Mouse (Mus musculus) intestine, postnatal 0 days (tissue): ENCODE data around the gene Yod1. TPM values are rescaled to one million over a fixed set of nuclear protein-coding genes. Genes with fewer than 3 reads are reported as not detected.

Experiments
- ATAC-seq: fragments of 200-750 bp; cut with Nextera tagmentation; 2 replicates; pipeline ENCODE4 v1.8.0; 2017; ENCODE audit warnings: mild to moderate bottlenecking, moderate TSS enrichment, moderate library complexity
- H3K27ac ChIP-seq: fragments of 300-500 bp; sonication (generic); 2 replicates; pipeline ENCODE4 v1.5.1; 2014; ENCODE audit warnings: mild to moderate bottlenecking, low read depth, low read length, moderate library complexity
- H3K27me3 ChIP-seq: fragments of 300-500 bp; sonication (generic); replicated peaks from 2 replicates; pipeline ENCODE4 v1.6.1; 2014; ENCODE audit warnings: low read length, mixed read lengths; ENCODE audit not compliant: control insufficient read depth, insufficient read depth
- H3K36me3 ChIP-seq: fragments of 300-500 bp; sonication (generic); 2 replicates; pipeline ENCODE4 v1.6.1; 2014; ENCODE audit warnings: mild to moderate bottlenecking, moderate library complexity; ENCODE audit not compliant: control insufficient read depth, insufficient read depth
- H3K4me1 ChIP-seq: fragments of 300-500 bp; sonication (generic); replicated peaks from 2 replicates; pipeline ENCODE4 v1.6.1; 2014; ENCODE audit warnings: antibody characterized with exemption, low read length, mixed read lengths; ENCODE audit not compliant: control insufficient read depth, insufficient read depth
- H3K4me2 ChIP-seq: fragments of 300-500 bp; sonication (generic); replicated peaks from 2 replicates; pipeline ENCODE4 v1.6.1; 2014; ENCODE audit warnings: low read depth, mild to moderate bottlenecking, moderate library complexity
- H3K4me3 ChIP-seq: fragments of 300-500 bp; sonication (generic); 2 replicates; pipeline ENCODE4 v1.5.1; 2014; ENCODE audit warnings: low read depth, low read length
- H3K9ac ChIP-seq: fragments of 300-500 bp; sonication (generic); 2 replicates; pipeline ENCODE4 v1.6.1; 2014; ENCODE audit warnings: mild to moderate bottlenecking, low read depth, low read length
- H3K9me3 ChIP-seq: fragments of 300-500 bp; sonication (generic); 2 replicates; pipeline ENCODE4 v1.6.1; 2016; ENCODE audit warnings: mixed run types; ENCODE audit not compliant: control insufficient read depth
- CTCF ChIP-seq: sonication (generic); IDR thresholded peaks from 2 replicates; pipeline ENCODE4 v1.5.1; 2016; ENCODE audit warnings: low read depth, mild to moderate bottlenecking, control low read depth, antibody characterized with exemption, moderate library complexity
- WGBS: fragments of 180-500 bp; shearing (Covaris S2); extraction: QIAGEN DNeasy Blood & Tissue Kit; methylation state at CpG from one replicate; pipeline ENCODE4 v1.1.7; 2014; 5-methylcytosine and 5-hydroxymethylcytosine counted together
- polyA plus RNA-seq: library from polyadenylated mRNA; unstranded; fragments of >200 nt; fragmentation: Nextera tagmentation; extraction: Ambion mirVana; gene quantifications from 2 replicates; pipeline ENCODE4 v1.2.1, GENCODE M21; 2015

Yod1 gene
- polyA plus RNA-seq, 1 experiment from 2014 or later, result 8.9 TPM

DNA sequence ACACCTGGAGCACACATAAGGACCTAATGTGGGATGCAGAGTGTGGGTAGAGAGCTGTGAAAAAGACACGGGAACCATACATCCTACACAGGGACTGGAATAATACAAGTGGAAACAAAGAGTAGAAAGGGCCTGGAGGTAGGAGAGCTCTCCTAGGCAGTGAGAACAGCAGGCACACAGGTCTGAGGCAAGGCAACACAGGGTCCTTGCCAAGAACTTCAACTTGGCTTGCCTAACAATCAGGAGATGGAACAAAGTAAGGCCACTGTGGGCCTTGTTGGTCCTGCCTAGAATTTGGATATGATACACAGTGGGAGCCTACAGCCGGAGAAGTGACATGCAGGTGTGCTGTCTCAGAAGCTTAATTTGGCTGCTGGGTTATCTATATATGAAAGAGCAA lies 52.8 kb downstream of the Yod1 start:
- no peak for TF ChIP-seq CTCF
- no peaks in the 10 kb centered on the region for H3K9me3 ChIP-seq
- no peaks in the 10 kb centered on the region for H3K27me3 ChIP-seq
- H3K4me1 ChIP-seq, result no peaks in the 10 kb centered on the region
- 88% methylated on average over 2 of the region's 2 CpGs for WGBS
- ATAC-seq, result no peak
- no peak overlapping the region for H3K9ac ChIP-seq
- no peak overlapping the region for H3K4me2 ChIP-seq
- H3K4me3 ChIP-seq, result no peak overlapping the region
- no peaks in the 10 kb centered on the region for H3K36me3 ChIP-seq
- no peak overlapping the region for H3K27ac ChIP-seq

DNA sequence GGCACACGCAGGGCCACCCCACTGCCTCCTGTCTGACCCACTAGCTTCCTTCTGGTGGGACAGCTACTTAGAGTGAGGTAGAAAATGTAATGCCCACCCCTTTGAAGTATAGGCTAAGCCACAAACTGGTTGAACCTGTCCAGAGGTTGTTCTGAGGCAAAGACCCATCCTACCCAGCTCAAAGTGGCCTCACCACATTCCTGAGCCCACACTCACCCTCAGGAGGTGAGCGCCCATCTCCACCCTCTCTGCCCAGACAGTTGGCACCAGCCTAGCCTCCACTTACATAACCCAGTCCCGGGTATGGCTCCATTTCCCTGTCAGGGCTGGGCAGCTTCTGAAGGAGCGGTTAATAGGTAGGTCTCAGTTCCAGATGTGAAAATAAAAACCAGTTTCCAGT lies 53.4 kb downstream of the Yod1 start:
- no peak for TF ChIP-seq CTCF
- no peaks in the 10 kb centered on the region for H3K4me1 ChIP-seq
- H3K27me3 ChIP-seq, result no peaks in the 10 kb centered on the region
- H3K4me2 ChIP-seq, result no peak overlapping the region
- H3K9me3 ChIP-seq, result no peaks in the 10 kb centered on the region
- H3K9ac ChIP-seq, result no peak overlapping the region
- H3K27ac ChIP-seq, result no peak overlapping the region
- no peak for ATAC-seq
- no peaks in the 10 kb centered on the region for H3K36me3 ChIP-seq
- 58% methylated on average over 4 of the region's 4 CpGs for WGBS
- H3K4me3 ChIP-seq, result no peak overlapping the region

DNA sequence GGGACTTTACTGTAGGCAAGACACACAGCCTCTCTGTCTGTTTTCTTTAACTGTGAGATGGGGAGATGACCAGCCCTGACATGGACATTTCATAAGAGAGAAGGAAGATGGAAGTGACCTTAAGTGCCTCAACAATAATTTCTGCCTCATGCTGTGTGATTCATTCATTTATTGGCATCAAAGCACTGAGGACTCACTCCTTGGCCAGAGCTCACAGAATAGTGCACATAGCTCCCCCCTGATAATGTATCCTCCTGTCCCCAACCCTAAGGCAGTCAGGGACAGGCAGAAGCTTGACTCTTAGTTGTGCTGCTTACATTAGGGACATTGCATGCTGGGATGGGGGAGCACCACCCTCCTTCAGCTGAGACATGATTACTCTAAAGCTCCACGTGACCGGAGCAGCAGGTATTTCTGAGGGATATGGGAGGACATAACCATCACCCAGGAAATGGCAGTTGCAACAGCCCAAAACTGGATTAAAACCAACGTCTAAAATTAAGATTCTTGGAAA lies 53.9 kb downstream of the Yod1 start:
- no peaks in the 10 kb centered on the region for H3K27me3 ChIP-seq
- H3K9ac ChIP-seq, result no peak overlapping the region
- no peaks in the 10 kb centered on the region for H3K9me3 ChIP-seq
- H3K4me1 ChIP-seq, result no peaks in the 10 kb centered on the region
- H3K4me3 ChIP-seq, result no peak overlapping the region
- no peak for TF ChIP-seq CTCF
- no peak overlapping the region for H3K27ac ChIP-seq
- H3K36me3 ChIP-seq, result no peaks in the 10 kb centered on the region
- no peak overlapping the region for H3K4me2 ChIP-seq
- ATAC-seq, result no peak
- 65% methylated on average over 3 of the region's 3 CpGs for WGBS

Other genes starting within 250 kb of the Yod1 start
- gene Zp3r, start 87.7 kb upstream of the Yod1 start, polyA plus RNA-seq, result 0.08 TPM in 1 of 2 replicates, not detected in the other
- gene C4bp, start 55.7 kb upstream of the Yod1 start, polyA plus RNA-seq, result 0.82 and 0.98 TPM in 2 replicates
- 0.20 and 0.48 TPM in 2 replicates for gene Gm29427, start 1.5 kb upstream of the Yod1 start, polyA plus RNA-seq
- gene Pfkfb2, start 11.9 kb downstream of the Yod1 start, polyA plus RNA-seq, result 6.1 and 7.0 TPM in 2 replicates
- 42.3 and 46.7 TPM in 2 replicates for gene AA986860, start 14.6 kb downstream of the Yod1 start, polyA plus RNA-seq
- 0.17 TPM in 1 of 2 replicates, not detected in the other for gene Fcamr, start 83.6 kb downstream of the Yod1 start, polyA plus RNA-seq
- 14.0 and 15.1 TPM in 2 replicates for gene Pigr, start 109.4 kb downstream of the Yod1 start, polyA plus RNA-seq
- gene Fcmr, start 148.3 kb downstream of the Yod1 start, polyA plus RNA-seq, result 0.52 and 2.0 TPM in 2 replicates
- gene Il24, start 170.1 kb downstream of the Yod1 start, polyA plus RNA-seq, result not detected in 2 replicates
- not detected in 2 replicates for gene Il20, start 194.1 kb downstream of the Yod1 start, polyA plus RNA-seq
- gene Il19, start 222.8 kb downstream of the Yod1 start, polyA plus RNA-seq, result not detected in 2 replicates